Mouse (Mus musculus) left cerebral cortex, postnatal 14 days (tissue): ENCODE results near the gene Adtrp. TPM values are rescaled to one million over a fixed set of nuclear protein-coding genes. Genes with fewer than 3 reads are reported as not detected.

Experiments used
- DNase-seq, 2 experiments: peaks; one replicate each; pipeline ENCODE4 v3.0.0; 2021 to 2022; ENCODE audit warnings: low spot score in 2 of 2, mixed read lengths in 1 of 2
- intact Hi-C: fragments of 180-260 bp; cut with DNase I; formaldehyde crosslinking; loops from one replicate; pipeline ENCODE4 v1.15.1; 2025
- long read RNA-seq, 2 experiments: library from polyadenylated mRNA; stranded (forward); transcript quantifications; one replicate each; pipeline ENCODE4 v2.0.0; 2021
- total RNA-seq, 2 experiments: library from RNA; stranded (reverse); gene quantifications; 2 replicates each; pipeline ENCODE4 v1.2.3; 2021

Adtrp gene
- 1 to 10 TPM in 1 of 2 experiments, under 1 TPM in 1; 0.22 to 1.2 TPM for total RNA-seq
- long read RNA-seq, experiment 1: 0 reads
- long read RNA-seq, experiment 2: 0 reads

DNA sequence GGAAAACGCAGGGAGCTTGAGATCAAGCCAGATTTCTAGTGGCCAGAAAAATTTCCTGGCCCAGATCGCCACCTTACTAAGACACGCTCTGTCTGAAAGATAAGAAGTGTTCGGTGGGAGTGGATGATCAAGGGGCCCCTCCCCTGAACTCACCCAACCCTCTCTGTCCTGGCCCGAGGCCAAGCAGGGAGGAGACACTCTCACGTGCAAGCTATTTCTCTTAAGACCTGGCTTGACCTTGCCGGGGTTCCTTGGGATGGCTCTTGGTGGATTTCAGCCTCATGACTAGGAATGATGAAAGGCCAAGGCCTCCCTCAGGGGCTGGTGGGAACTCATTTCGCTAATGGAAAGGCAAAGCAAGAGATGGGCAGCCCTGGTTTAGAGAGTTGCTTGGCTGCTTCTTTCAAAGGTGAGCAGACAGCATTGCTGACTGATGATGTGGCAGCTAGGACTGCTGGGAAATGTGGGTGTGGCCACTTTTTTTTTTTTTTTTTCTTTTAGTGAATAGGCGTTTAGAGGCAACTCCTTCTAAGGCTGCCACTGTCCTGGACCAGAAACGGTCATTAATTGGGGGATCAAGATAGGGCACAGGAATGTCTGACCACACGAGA, at the start of gene Adtrp:
Gene Adtrp (minus strand): TSS at position 169 of the 611 bp plus-strand sequence.
- DNase-seq: no peak
- intact Hi-C loops: no loop called here

- intact Hi-C loops: no loop called here
- peak in 1 of 2 experiments; percentile 42 for DNase-seq
Observed at GRCm38 (mm10) chr13:41892016-41892415, 44.5 kb upstream of the Adtrp start.

- intact Hi-C loops: no loop called here
- DNase-seq: no peak
Observed at GRCm38 (mm10) chr13:41890618-41891017, 43.1 kb upstream of the Adtrp start.

- no peak for DNase-seq
- intact Hi-C loops: no loop called here
Observed at GRCm38 (mm10) chr13:41890111-41890600, 42.7 kb upstream of the Adtrp start.

- DNase-seq: no peak
Observed at GRCm38 (mm10) chr13:41888644-41889043, 41.2 kb upstream of the Adtrp start.

GRCm38 (mm10) chr13:41886120-41886519, 38.6 kb upstream of the Adtrp start:
- intact Hi-C loops: no loop called here
- no peak for DNase-seq

More at GRCm38 (mm10) chr13:41888644-41889043, 41.2 kb upstream of the Adtrp start:
- intact Hi-C loops: no loop called here

- intact Hi-C loops: no loop called here
- DNase-seq: peak; percentile 11 to 25
Observed at GRCm38 (mm10) chr13:41883665-41884291, 36.3 kb upstream of the Adtrp start.

DNA sequence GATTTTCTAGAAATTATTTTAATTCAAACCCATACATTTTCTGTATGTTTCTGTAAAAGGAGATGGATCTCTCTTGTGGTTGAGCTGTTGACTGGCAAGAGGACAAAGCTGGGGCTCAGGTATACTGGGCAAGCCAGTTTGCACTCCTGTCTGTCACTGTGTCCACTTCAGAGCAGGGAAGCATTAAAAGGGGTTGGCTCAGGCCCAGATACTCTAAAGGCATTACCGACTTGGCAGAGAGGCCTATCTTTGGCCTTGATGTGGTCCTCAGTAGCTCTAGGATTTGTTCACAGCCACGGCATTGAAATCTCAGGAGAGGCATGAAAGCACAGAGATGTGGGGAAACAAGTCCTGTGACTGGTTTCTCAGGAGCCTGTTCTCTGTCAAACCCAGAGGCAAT, 33.7 kb upstream of the Adtrp start:
- no peak for DNase-seq
- intact Hi-C loops: no loop called here

- intact Hi-C loops: no loop called here
- no peak for DNase-seq
Observed at GRCm38 (mm10) chr13:41880525-41880924, 33.0 kb upstream of the Adtrp start.

GRCm38 (mm10) chr13:41872686-41873085, 25.2 kb upstream of the Adtrp start:
- intact Hi-C loops: no loop called here

GRCm38 (mm10) chr13:41872161-41872562, 24.7 kb upstream of the Adtrp start:
- intact Hi-C loops: no loop called here
- DNase-seq: no peak

More at GRCm38 (mm10) chr13:41872686-41873085, 25.2 kb upstream of the Adtrp start:
- DNase-seq: no peak

- intact Hi-C loops: no loop called here
- no peak for DNase-seq
Observed at GRCm38 (mm10) chr13:41867533-41867932, 20.0 kb upstream of the Adtrp start.

- intact Hi-C loops: no loop called here
- DNase-seq: peak; percentile 19 to 37
Observed at GRCm38 (mm10) chr13:41865575-41865974, 18.1 kb upstream of the Adtrp start.

- no peak for DNase-seq
- intact Hi-C loops: no loop called here
Observed at GRCm38 (mm10) chr13:41865071-41865470, 17.6 kb upstream of the Adtrp start.

GRCm38 (mm10) chr13:41860603-41861405, 13.3 kb upstream of the Adtrp start:
- no peak for DNase-seq
- intact Hi-C loops: no loop called here

GRCm38 (mm10) chr13:41855206-41856185, 8.0 kb upstream of the Adtrp start:
- DNase-seq: no peak
- intact Hi-C loops: no loop called here

GRCm38 (mm10) chr13:41850727-41851378, 3.4 kb upstream of the Adtrp start:
- intact Hi-C loops: no loop called here
- DNase-seq: no peak

GRCm38 (mm10) chr13:41846516-41846915, 968 bp downstream of the Adtrp start:
- no peak for DNase-seq
- intact Hi-C loops: no loop called here

DNA sequence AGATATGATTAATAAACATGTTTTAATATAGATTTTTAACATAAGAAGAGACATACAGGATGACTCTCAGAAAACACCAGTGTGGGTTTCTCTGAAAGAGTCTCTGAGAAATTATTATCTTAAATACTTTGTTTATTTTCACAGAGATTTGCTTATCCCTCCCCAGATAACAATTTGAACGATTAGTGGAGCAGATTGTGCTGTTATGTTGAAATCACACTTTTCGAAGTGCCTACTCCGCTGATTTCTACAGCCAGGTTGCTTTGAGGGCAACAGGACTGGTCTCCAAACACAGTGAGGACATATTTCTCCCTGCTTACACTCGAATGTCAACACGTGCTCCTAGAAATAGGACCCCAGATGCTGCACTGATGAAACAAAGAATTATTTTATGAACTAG, 2.5 kb downstream of the Adtrp start:
- intact Hi-C loops: no loop called here
- no peak for DNase-seq
